Mouse (Mus musculus) MEL (cell line): Measurements from ENCODE around the gene Trim3.

Source experiments
- CTCF ChIP-seq, 3 experiments: IDR thresholded peaks in 2 of 3; conservative IDR thresholded peaks in 1 of 3; 2 replicates each; pipeline ENCODE4 v1.5.1; 2011 to 2012; ENCODE audit warnings: low read length in 3 of 3, low read depth in 2 of 3, mild to moderate bottlenecking in 2 of 3, improper control_type of control experiment in 1 of 3, inconsistent platforms in 1 of 3, mixed read lengths in 1 of 3, moderate library complexity in 1 of 3; ENCODE audit not compliant: control insufficient read depth in 1 of 3, insufficient read depth in 1 of 3, poor library complexity in 1 of 3, severe bottlenecking in 1 of 3
- POLR2AphosphoS2 ChIP-seq: IDR thresholded peaks from 2 replicates; pipeline ENCODE4 v1.6.1; 2011; ENCODE audit warnings: low read length, improper control_type of control experiment

GRCm38 (mm10) chr7:105578481-105578880, 54.9 kb downstream of the Trim3 start:
- TF ChIP-seq POLR2AphosphoS2 (no peak), CTCF (IDR thresholded peaks at IDR 0.05 in 2 of 3, conservative IDR thresholded peaks at IDR 0.05 in 1 of 3; ENCODE audit: control insufficient read depth in 1 of 3, insufficient read depth in 1 of 3, low read depth in 2 of 3, low read length in 3 of 3, poor library complexity in 1 of 3, severe bottlenecking in 1 of 3) (no peak)
